Mouse (Mus musculus) leukemia stem cell, adult 10-12 weeks (primary cell): ENCODE results near the gene Trat1. TPM values are rescaled to one million over a fixed set of nuclear protein-coding genes. Genes with fewer than 3 reads are reported as not detected.

Experiments used
- polyA plus RNA-seq: library from polyadenylated mRNA; stranded (reverse); fragments of >175 nt; gene quantifications from 2 replicates; pipeline ENCODE4 v1.2.3, GENCODE M21; 2012; ENCODE audit warnings: low replicate concordance

Trat1 gene
- polyA plus RNA-seq, result 0.03 TPM in 1 of 2 replicates, not detected in the other

GRCm38 (mm10) chr16:48771971-48772445 is at the start of gene Trat1:
Gene Trat1, minus strand, starts transcription at chr16:48772021.

DNA sequence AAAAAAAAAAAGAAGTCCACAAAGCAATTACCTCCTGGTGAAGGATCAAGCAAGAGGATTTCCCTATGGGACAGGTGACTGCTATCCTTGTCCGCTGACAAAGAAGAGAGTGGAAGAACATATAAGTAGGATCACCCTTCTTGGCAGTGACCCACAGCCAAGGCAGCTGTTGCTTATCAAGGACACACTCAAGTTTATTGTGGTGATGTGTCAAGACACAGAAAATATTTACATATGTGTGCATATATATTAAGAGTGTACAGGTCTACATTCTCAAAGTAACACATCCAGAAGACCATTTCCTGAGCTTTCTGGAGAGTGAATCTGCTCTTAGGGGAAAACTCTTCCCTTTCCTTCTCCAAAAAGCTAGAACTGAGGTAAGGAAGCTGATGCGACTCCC is 44.9 kb upstream of the Trat1 start, which contains the start of gene Retnlb:
Gene Retnlb, plus strand, starts transcription at position 162 of the 400 bp plus-strand sequence.

Other genes starting within 250 kb of the Trat1 start
- gene Retnlb, start 44.8 kb upstream of the Trat1 start, polyA plus RNA-seq, result not detected in 2 replicates
- gene Retnla, start 70.5 kb upstream of the Trat1 start, polyA plus RNA-seq, result not detected in 2 replicates
- gene Retnlg, start 100.6 kb upstream of the Trat1 start, polyA plus RNA-seq, result 1.0 TPM in 1 of 2 replicates, not detected in the other
- 12.7 and 13.6 TPM in 2 replicates for gene Dzip3, start 222.1 kb upstream of the Trat1 start, polyA plus RNA-seq
- gene Cip2a, start 222.2 kb upstream of the Trat1 start, polyA plus RNA-seq, result 1.4 and 6.9 TPM in 2 replicates